Mouse (Mus musculus) kidney, adult 2 months (tissue): Measurements from ENCODE around the gene Kcmf1.

Source experiments
- CTCF ChIP-seq: fragments of 200-500 bp; conservative IDR thresholded peaks from 2 replicates; pipeline ENCODE4 v1.5.1; 2011; ENCODE audit warnings: low read depth, mild to moderate bottlenecking, control low read depth, low read length, moderate library complexity, mixed read lengths; ENCODE audit not compliant: insufficient read depth, insufficient read length
- POLR2A ChIP-seq: fragments of 200-500 bp; IDR thresholded peaks from one replicate; pipeline ENCODE4 v1.6.1; 2011; ENCODE audit warnings: low read depth, low read length, control low read depth

GRCm38 (mm10) chr6:72914087-72914749 is 14.4 kb upstream of the Kcmf1 start:
- TF ChIP-seq POLR2A (no peak), CTCF (no peak)
